Mouse (Mus musculus): ENCODE data around the gene Olfr548-ps1.
A peak's percentile ranks its signal among the peaks of the same experiment; 100 is the strongest.

The Olfr548-ps1 gene

DNA sequence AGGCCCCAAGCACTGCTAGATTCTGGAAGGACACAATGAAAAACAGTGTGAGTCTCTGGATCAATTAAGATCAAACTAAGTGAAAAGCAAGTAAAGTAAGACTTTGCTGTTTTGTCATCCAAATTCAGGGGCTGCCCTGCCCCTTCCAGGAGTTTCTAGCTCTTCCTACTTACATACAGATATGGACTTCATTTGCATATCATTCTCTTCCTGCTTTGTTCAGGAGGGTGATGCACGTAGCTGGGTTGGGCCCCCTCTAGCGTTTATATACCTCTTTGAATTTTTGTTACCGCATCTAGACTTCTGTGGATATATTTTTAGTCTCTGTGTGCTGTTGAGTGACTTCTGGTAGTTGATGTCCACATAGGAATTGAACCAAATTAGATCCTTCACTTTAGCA lies 555 bp downstream of the Olfr548-ps1 start:
- Histone ChIP-seq H3K36me3 (ENCODE audit: control insufficient read depth, insufficient read depth, low read length, poor library complexity, severe bottlenecking) (no peaks in the 10 kb centered on the region), H3K27me3 (ENCODE audit: control insufficient read depth, insufficient read depth, low read length, poor library complexity, severe bottlenecking) (no peaks in the 10 kb centered on the region)
- no peak for DNase-seq (ENCODE audit: low read depth, low spot score)

DNA sequence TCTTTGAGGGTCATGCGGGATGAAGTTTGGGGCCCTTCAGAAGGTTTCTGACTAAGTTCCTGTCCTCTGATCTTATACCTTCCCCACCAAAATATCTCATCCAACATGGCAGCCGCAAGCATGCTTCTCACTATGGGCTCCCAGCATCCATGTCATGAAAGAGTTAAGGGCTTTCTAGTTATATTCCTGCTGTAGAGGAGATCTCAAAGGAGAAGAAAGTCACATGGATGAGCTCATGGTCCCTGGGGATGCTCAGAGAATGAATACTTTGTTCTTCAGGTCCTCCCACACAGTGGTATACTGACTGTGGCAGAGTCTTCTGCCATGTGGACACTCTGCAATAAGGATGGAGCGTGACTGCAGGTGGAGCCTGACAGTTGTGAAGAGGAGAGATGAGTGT lies 8.9 kb downstream of the Olfr548-ps1 start, which contains the start of gene Olfr549:
TSS of gene Olfr549 (plus strand) at position 301 of the 400 bp plus-strand sequence.
- no peaks in the 10 kb centered on the region for H3K27me3 ChIP-seq (ENCODE audit: control insufficient read depth, insufficient read depth, low read length, poor library complexity, severe bottlenecking)
- no peaks in the 10 kb centered on the region for H3K36me3 ChIP-seq (ENCODE audit: control insufficient read depth, insufficient read depth, low read length, poor library complexity, severe bottlenecking)
- no peak for DNase-seq (ENCODE audit: low read depth, low spot score)

DNA sequence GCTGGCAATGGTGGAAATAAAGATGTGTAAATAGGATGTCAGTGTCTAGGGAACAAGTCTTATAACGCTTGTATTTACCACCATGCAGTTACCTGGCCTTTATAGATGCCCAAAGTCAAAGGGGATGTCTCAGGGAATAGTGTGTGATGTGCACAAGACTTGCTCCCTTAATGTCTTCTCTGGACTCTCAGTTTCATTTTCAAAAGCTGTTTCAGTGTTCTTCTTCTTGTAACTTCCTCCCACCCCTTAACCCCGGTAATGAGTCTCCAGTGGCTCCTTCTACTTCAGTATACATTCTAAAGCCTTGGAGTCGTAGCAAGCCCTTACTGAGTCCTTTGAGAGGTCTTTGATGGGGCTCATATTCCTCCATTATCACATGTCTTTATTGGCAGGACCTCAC lies 12.6 kb downstream of the Olfr548-ps1 start:
- DNase-seq (ENCODE audit: low read depth, low spot score), result peak; percentile 26

DNA sequence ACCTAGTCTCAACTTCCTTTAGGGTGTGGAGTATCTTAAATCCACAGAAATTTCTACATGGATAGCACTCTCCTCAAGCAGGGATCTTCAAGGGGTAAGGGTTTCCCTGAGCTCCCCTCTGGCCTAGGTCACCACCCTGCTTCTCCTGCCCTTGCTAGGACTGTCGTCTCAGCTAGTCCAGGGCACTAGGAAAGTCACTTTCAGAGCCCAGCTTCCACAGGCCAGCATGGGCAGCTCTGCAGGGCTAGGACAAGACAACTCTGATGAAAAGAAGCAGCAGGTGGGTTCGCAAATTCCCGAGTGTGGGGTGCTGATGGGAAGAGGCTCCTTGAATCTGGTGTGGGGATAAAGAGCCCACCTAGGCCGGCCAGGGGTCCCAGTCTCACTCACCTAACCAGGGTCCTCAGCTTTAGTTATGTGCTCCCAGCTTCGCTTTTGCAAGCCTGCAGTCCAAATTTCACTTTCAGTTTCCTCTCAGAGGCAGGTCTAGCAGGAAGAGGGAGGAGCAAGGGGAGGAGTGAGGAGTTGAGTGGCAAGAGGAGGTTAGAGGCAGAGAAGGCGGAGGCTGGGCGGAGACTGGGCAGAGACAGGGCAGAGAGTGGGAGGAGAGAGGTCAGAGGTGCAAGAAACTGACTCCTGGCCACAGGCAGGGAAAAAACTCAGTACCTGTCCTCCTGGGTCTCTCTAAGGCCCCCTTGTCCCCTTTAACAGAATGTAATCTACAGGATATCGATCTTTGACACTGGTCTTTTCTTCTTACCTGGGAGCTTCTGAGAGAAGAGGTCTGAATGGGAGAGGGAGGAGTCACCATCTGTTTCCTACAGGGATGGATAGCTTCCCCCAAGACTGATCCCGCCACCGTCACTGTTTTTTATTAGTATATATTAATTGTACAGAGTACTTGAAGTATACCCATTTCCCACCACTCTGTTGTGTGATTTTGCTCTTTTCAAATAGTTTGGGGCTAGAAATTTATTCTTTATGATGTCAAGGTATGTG lies 24.6 kb downstream of the Olfr548-ps1 start, which contains the start of gene Trim21:
TSS of gene Trim21 (minus strand) at position 488 of the 999 bp plus-strand sequence.
- Histone ChIP-seq H3K27me3 (ENCODE audit: control insufficient read depth, insufficient read depth, low read length, poor library complexity, severe bottlenecking) (no peaks in the 10 kb centered on the region), H3K36me3 (ENCODE audit: control insufficient read depth, insufficient read depth, low read length, poor library complexity, severe bottlenecking) (0 out of 2 replicates have a peak, but pooled peaks cover 8% of the 10 kb centered on the region)
- DNase-seq (ENCODE audit: low read depth, low spot score), result peak; percentile 92

More for the DNA sequence above, 12.6 kb downstream of the Olfr548-ps1 start:
- Histone ChIP-seq H3K27me3 (ENCODE audit: control insufficient read depth, insufficient read depth, low read length, poor library complexity, severe bottlenecking) (no peaks in the 10 kb centered on the region), H3K36me3 (ENCODE audit: control insufficient read depth, insufficient read depth, low read length, poor library complexity, severe bottlenecking) (no peaks in the 10 kb centered on the region)

DNA sequence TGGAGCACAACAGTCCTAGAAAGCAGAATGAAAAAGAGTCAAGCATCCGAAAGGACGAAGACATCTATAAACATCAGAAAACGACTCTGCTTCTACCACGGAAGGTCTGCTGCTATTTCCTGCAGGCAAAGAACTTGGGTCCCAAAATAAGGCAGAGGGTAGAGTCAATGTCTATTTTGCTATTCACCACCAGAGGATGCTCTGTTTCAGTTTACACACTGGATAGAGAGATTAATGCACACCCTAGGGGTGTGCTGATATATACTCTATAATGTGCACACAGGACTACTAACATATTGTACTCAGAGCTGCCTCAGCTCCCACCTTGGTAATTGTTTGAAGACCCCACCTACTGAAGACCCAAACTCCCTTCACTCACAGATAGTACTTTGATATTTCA lies 25.5 kb downstream of the Olfr548-ps1 start:
- no peak for DNase-seq (ENCODE audit: low read depth, low spot score)
- no peaks in the 10 kb centered on the region for H3K27me3 ChIP-seq (ENCODE audit: control insufficient read depth, insufficient read depth, low read length, poor library complexity, severe bottlenecking)
- 0 out of 2 replicates have a peak, but pooled peaks cover 3% of the 10 kb centered on the region for H3K36me3 ChIP-seq (ENCODE audit: control insufficient read depth, insufficient read depth, low read length, poor library complexity, severe bottlenecking)

DNA sequence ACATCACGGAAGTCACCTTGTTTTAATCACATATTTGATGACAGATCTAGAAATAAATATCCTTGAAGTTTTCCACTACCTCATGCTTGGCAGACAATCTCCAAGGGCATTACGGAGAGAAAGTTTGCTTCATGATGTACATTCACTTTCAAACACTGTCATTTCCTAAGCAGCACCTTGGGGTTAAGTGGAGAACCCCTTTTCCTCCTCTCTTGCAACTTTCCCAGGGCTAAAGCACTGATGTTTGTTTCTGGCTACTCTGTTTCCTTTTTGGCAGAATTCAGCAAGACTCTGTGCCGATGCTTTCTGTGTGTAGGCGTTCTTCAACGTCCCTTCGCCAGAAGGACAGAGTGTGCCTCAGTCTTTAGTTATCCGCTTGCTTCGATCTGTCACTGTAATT lies 30.4 kb downstream of the Olfr548-ps1 start, which contains the start of gene Olfr550:
TSS of gene Olfr550 (plus strand) at position 301 of the 400 bp plus-strand sequence.
- Histone ChIP-seq H3K36me3 (ENCODE audit: control insufficient read depth, insufficient read depth, low read length, poor library complexity, severe bottlenecking) (no peaks in the 10 kb centered on the region), H3K27me3 (ENCODE audit: control insufficient read depth, insufficient read depth, low read length, poor library complexity, severe bottlenecking) (no peaks in the 10 kb centered on the region)
- DNase-seq (ENCODE audit: low read depth, low spot score), result no peak

DNA sequence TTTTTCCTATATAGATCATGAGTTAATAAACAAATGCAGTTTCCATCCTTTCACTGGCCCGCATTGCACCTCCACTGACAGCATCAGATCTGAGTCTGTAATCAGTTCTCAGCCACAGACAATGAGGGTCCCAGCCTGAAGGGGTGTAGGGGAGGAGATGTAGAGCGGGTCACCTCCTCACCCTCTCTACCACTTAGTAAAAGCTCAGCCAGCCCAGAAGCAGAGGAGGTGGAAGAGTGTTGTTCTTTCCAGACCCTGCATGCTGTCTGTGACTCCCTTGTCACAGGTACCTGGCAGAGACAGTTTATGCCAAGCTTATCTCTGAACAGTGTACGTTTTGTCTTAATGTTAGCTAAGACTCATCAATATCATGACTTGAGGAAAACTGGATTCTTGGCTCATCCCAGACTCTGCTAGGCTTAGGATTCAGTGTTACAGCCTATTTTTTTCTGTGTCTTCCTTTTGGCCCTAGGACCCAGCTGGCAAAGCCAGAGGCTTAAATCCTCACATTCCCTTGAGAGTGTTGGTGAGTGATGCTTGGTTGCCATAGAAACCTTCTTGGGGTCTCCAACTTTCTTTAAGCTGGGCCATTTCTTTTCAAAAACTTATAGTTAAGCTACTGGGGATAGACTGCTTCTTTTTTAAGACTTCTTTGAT lies 32.6 kb downstream of the Olfr548-ps1 start:
- DNase-seq (ENCODE audit: low read depth, low spot score), result no peak
- Histone ChIP-seq H3K36me3 (ENCODE audit: control insufficient read depth, insufficient read depth, low read length, poor library complexity, severe bottlenecking) (no peaks in the 10 kb centered on the region), H3K27me3 (ENCODE audit: control insufficient read depth, insufficient read depth, low read length, poor library complexity, severe bottlenecking) (no peaks in the 10 kb centered on the region)

DNA sequence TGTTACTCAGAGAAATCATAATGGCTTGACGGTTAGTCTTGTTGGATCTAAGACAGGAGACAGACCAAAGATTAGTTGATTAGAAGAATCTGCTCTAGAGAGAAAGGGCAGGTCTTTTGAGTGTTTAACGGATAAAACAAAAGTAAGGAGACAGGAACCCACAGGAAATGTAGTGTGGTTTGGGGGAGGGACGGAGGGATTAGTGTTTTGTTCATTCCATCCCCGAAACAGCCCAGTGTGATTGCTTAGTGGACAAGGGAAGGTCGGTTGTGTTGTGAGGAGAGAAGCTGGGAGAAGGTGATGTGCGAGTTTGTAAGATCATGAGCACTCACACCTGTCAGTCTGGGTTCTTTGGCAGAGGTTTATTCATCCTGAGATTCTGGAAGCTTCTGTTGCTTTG lies 35.3 kb downstream of the Olfr548-ps1 start:
- no peaks in the 10 kb centered on the region for H3K27me3 ChIP-seq (ENCODE audit: control insufficient read depth, insufficient read depth, low read length, poor library complexity, severe bottlenecking)
- DNase-seq (ENCODE audit: low read depth, low spot score), result no peak

DNA sequence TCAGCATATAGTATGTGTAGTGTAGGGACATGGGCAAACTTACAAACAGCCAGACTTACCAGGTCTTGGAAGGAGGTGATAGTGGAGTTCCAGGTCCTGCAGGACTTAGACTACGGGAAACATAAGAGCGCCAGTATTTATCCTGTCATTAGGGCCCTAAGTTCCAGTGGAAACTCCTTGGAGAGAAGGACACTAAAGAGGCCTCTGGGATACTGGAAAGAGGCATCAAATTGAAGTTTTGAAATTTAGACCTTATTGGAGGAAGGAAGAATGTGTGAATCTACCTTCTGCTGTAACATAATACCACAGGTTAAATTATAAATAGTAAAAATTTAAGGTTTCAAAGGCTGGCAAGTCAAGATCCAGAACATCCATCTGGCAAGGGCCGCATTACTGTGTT lies 51.1 kb downstream of the Olfr548-ps1 start, which contains the start of gene Olfr551:
TSS of gene Olfr551 (minus strand) at position 101 of the 400 bp plus-strand sequence.
- no peak for DNase-seq (ENCODE audit: low read depth, low spot score)
- no peaks in the 10 kb centered on the region for H3K27me3 ChIP-seq (ENCODE audit: control insufficient read depth, insufficient read depth, low read length, poor library complexity, severe bottlenecking)
- no peaks in the 10 kb centered on the region for H3K36me3 ChIP-seq (ENCODE audit: control insufficient read depth, insufficient read depth, low read length, poor library complexity, severe bottlenecking)

More for the DNA sequence above, 35.3 kb downstream of the Olfr548-ps1 start:
- H3K36me3 ChIP-seq (ENCODE audit: control insufficient read depth, insufficient read depth, low read length, poor library complexity, severe bottlenecking), result no peaks in the 10 kb centered on the region
